Comparison of ENCODE assay signal across 19 mouse cellular contexts in genomic region chr14:59504831-59505230, GRCm38 (mm10).
"Had no signal": no experiment of that assay in that cellular context is flagged by ENCODE, and none has a peak within 500 bp of the region (broad histone marks: within the 10 kb centered on the region; RNA-seq: fewer than 3 reads in every experiment).

No protein-coding gene starts in this region.

- H3K4me3 ChIP-seq: limb, embryonic 12.5 days; megakaryocyte, embryonic 14.5 days; midbrain, embryonic 15.5 days; neural tube, embryonic 12.5 days; stomach, embryonic 15.5 days had no signal

- H3K36me3 ChIP-seq: midbrain, embryonic 15.5 days; neural tube, embryonic 12.5 days; stomach, embryonic 15.5 days had no signal

- H3K27ac ChIP-seq: kidney, postnatal 0 days; limb, embryonic 12.5 days; liver, embryonic 14.5 days; midbrain, embryonic 15.5 days; neural tube, embryonic 12.5 days; stomach, embryonic 15.5 days had no signal

- DNase-seq: kidney, adult 11 months; kidney, adult 9 months; kidney, postnatal 36 days; layer of hippocampus, adult 9-11 months; liver; lung, adult 2 months; lung, postnatal 36 days; retina, postnatal 1 day; right cerebral cortex, postnatal 4 days; thymus, postnatal 4 days had no signal

- H3K27me3 ChIP-seq: limb, embryonic 12.5 days; megakaryocyte, embryonic 14.5 days; midbrain, embryonic 15.5 days; neural tube, embryonic 12.5 days; stomach, embryonic 15.5 days had no signal

- H3K4me2 ChIP-seq: limb, embryonic 12.5 days; midbrain, embryonic 11.5 days; midbrain, embryonic 15.5 days; neural tube, embryonic 12.5 days; stomach, embryonic 15.5 days had no signal

- ATAC-seq: lung, postnatal 0 days; midbrain, embryonic 15.5 days had no signal

- H3K9ac ChIP-seq: limb, embryonic 12.5 days; liver, embryonic 14.5 days; midbrain, embryonic 15.5 days; neural tube, embryonic 12.5 days; stomach, embryonic 15.5 days had no signal

- H3K9me3 ChIP-seq: limb, embryonic 12.5 days; megakaryocyte, embryonic 14.5 days; midbrain, embryonic 15.5 days; neural tube, embryonic 12.5 days; stomach, embryonic 15.5 days had no signal

- H3K4me1 ChIP-seq: limb, embryonic 12.5 days; midbrain, embryonic 15.5 days; neural tube, embryonic 12.5 days; stomach, embryonic 15.5 days had no signal
